Mouse (Mus musculus) monocyte, adult 2 months (primary cell): ENCODE measurements around the gene Olfr1254.

Experiments used
- DNase-seq, 2 experiments: peaks; one replicate each; pipeline ENCODE4 v3.0.0; 2022; ENCODE audit warnings: low spot score in 2 of 2, low read depth in 1 of 2

Olfr1254 gene

DNA sequence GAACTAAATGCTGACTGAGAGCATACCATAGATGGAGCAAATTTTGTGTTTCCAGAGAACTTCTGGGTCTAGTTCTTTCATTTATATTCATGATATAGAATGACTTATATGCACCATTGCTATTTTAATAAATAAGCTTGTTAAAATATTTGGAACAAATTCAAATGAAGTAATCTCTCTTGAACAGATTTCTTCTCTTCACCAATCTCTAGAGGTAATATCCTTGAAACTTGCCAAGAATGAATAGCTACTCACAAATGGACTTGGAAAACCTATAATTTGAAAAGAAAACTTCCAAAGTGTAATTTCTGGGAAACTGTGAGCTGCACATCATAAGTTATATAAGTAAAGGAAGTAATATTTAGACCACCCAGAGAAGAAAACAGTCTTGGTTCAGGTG, at the start of gene Olfr1254:
Olfr1254 (minus strand) TSS at position 101 of the 400 bp plus-strand sequence.
- DNase-seq, result no peak

DNA sequence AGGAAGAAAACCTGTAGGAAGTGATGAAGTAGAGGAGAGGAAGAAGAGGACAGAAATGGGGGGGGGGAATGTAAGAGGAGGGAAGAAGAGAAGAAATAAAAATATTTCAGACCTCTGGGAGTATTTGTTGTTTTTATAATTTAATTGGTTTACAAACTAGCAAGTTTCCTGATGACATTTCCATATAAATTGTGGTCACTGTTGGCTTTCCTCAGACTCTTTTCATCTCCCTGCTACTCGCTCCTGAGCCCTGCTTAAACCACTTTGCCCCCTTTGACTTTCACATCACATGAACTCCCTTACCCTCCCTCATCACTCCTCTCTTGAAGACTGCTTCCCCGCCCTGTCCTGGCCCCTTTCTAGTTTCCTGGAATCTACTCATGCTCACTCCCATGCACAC, 48.0 kb upstream of the Olfr1254 start, which contains the start of gene Olfr1256:
Olfr1256 (minus strand) TSS at position 101 of the 400 bp plus-strand sequence.
- no peak for DNase-seq

DNA sequence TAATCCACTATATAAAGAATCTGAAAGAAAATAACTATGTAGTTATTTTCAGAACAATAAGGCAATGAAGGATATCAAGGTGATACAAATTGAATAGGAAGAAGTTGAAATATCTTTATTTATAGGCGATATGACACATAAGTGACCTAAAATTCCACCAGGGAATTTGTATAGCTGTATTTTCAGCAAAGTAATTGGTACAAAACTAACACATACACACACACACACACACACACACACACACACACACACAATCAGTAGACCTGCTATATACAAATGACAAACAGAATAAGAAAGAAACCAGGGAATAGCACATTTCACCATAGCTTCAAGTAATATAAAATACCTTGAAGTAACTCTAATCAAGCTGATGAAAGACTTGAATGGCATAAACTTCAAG, 26.8 kb upstream of the Olfr1254 start:
- no peak for DNase-seq

DNA sequence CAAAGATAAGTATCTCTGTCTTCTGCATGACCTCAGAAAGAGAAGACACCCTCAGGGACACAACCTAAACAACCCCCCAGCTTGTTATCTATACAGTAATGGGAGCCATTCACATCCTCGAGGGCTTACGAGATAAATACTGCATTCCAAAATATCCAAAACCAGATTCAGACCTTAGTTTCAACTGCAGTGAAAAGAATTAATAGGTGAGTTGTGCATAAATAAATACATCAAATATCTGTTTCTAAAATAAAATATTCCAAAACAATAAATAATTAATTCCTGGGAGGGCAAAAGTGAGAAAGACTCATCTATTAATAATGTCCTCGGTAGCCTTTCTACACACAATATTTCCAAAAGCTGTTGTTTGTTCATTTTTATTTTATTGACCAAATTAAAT, 18.3 kb upstream of the Olfr1254 start, which contains the start of gene Olfr1255:
Olfr1255 (plus strand) TSS at position 301 of the 400 bp plus-strand sequence.
- no peak for DNase-seq

DNA sequence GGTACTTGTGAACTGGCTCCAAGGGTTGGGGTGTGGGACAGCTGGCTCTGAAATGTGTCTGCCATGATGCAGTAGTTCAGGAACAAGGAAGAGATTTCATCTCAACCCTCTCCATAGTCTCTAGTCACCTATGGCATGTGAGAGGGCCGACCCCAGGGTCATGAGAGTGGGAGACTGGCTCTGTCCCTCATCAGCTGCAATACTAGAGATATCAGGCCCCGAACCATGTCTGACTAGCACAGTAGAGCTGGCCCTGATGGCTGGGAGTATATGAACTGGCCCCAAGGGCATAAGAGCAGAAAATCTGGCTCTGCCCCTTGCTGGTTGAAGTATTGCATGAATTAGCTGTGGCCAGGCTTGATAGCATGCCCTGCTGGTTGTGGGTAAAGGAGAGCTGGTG, 17.3 kb upstream of the Olfr1254 start:
- DNase-seq, result no peak

DNA sequence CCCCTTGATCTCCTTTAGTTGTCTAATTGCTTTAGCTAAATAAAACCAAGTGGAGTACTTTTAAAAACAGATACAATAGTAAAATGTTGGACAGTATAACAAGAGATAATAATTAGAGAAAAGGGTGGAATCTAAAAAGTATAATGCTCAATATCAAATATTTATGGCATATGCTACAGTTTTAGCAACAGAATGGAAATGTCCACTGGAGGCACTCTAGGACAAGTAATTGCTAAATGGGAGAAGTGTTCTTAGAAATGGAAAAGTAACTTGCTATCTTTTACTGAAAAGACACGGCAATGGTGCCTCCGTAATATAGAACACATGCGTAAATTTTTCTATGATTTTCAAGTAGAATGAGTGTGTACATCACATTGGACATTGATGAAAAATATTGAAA, 6.2 kb upstream of the Olfr1254 start:
- no peak for DNase-seq

DNA sequence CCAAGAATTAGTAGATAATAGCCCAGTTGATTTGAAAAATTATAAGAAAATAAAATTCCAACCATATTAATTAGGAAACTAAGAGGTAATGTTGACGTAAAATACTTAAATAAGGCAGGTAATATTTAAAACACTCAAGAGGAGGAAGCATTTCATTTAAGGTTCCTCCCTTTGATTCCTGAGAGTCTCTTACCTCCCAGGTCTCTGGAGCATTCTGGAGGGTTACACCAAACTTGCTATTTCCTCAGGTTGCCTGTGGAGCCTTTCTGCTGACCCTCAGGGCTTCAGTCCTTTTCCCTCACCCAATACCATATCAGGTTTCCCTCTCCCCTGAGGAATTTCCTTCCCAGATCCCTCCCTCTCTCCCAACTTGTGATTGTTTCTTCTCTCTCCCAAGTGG, 36.4 kb downstream of the Olfr1254 start, which contains the start of gene Olfr1253:
Olfr1253 (minus strand) TSS at position 101 of the 400 bp plus-strand sequence.
- no peak for DNase-seq
